Mouse (Mus musculus) heart, embryonic 14.5 days (tissue): ENCODE measurements around the gene Mrvi1. TPM values are rescaled to one million over a fixed set of nuclear protein-coding genes. Genes with fewer than 3 reads are reported as not detected.
A peak's percentile ranks its signal among the peaks of the same experiment; 100 is the strongest.

Experiments
- ATAC-seq: fragments of 200-750 bp; cut with Nextera tagmentation; 2 replicates; pipeline ENCODE4 v1.8.0; 2017; ENCODE audit warnings: low read depth, moderate TSS enrichment; ENCODE audit not compliant: insufficient number of reproducible peaks, insufficient read depth, low FRiP score
- H3K27ac ChIP-seq, 2 experiments: fragments of 200-500 bp in 1 of 2; fragments of 300-500 bp in 1 of 2; sonication (generic) in 1 of 2; replicated peaks in 1 of 2; 2 replicates each; pipeline ENCODE4 v1.5.1; 2012 to 2014; ENCODE audit warnings: low read depth in 2 of 2, low read length in 2 of 2, control low read depth in 1 of 2, mild to moderate bottlenecking in 1 of 2, mixed read lengths in 1 of 2; ENCODE audit not compliant: control insufficient read depth in 1 of 2, insufficient read depth in 1 of 2
- H3K27me3 ChIP-seq: fragments of 300-500 bp; sonication (generic); 2 replicates; pipeline ENCODE4 v1.6.1; 2014; ENCODE audit warnings: mild to moderate bottlenecking, low read length, control low read depth; ENCODE audit not compliant: control insufficient read depth, insufficient read depth
- H3K36me3 ChIP-seq: fragments of 300-500 bp; sonication (generic); 2 replicates; pipeline ENCODE4 v1.6.1; 2014; ENCODE audit warnings: mild to moderate bottlenecking, control low read depth, low read length, mixed read lengths; ENCODE audit not compliant: control insufficient read depth, insufficient read depth
- H3K4me1 ChIP-seq, 2 experiments: fragments of 200-500 bp in 1 of 2; fragments of 300-500 bp in 1 of 2; sonication (generic) in 1 of 2; 2 replicates each; pipeline ENCODE4 v1.6.1; 2012 to 2014; ENCODE audit warnings: low read length in 2 of 2, control low read depth in 1 of 2, mixed read lengths in 1 of 2; ENCODE audit not compliant: control insufficient read depth in 2 of 2, insufficient read depth in 2 of 2
- H3K4me2 ChIP-seq: fragments of 300-500 bp; sonication (generic); 2 replicates; pipeline ENCODE4 v1.6.1; 2014; ENCODE audit warnings: mild to moderate bottlenecking, low read length
- H3K4me3 ChIP-seq, 2 experiments: fragments of 200-500 bp in 1 of 2; fragments of 300-500 bp in 1 of 2; sonication (generic) in 1 of 2; 2 replicates each; pipeline ENCODE4 v1.5.1; 2012 to 2014; ENCODE audit warnings: low read length in 2 of 2, mild to moderate bottlenecking in 2 of 2, control low read depth in 1 of 2, low read depth in 1 of 2, moderate library complexity in 1 of 2; ENCODE audit not compliant: control insufficient read depth in 1 of 2, insufficient read depth in 1 of 2
- H3K9ac ChIP-seq: fragments of 300-500 bp; sonication (generic); 2 replicates; pipeline ENCODE4 v1.6.1; 2014; ENCODE audit warnings: mild to moderate bottlenecking, low read length
- H3K9me3 ChIP-seq: fragments of 300-500 bp; sonication (generic); 2 replicates; pipeline ENCODE4 v1.6.1; 2016; ENCODE audit warnings: low read length, control low read depth; ENCODE audit not compliant: control insufficient read depth
- WGBS: fragments of 180-500 bp; shearing (Covaris S2); extraction: QIAGEN DNeasy Blood & Tissue Kit; methylation state at CpG from one replicate; pipeline ENCODE4 v1.1.7; 2014; 5-methylcytosine and 5-hydroxymethylcytosine counted together
- polyA plus RNA-seq: library from polyadenylated mRNA; unstranded; fragments of >200 nt; fragmentation: Nextera tagmentation; extraction: Ambion mirVana; gene quantifications from 2 replicates; pipeline ENCODE4 v1.2.1, GENCODE M21; 2014

Mrvi1 gene
- polyA plus RNA-seq, 1 experiment from 2014 or later: 6.3 TPM

DNA sequence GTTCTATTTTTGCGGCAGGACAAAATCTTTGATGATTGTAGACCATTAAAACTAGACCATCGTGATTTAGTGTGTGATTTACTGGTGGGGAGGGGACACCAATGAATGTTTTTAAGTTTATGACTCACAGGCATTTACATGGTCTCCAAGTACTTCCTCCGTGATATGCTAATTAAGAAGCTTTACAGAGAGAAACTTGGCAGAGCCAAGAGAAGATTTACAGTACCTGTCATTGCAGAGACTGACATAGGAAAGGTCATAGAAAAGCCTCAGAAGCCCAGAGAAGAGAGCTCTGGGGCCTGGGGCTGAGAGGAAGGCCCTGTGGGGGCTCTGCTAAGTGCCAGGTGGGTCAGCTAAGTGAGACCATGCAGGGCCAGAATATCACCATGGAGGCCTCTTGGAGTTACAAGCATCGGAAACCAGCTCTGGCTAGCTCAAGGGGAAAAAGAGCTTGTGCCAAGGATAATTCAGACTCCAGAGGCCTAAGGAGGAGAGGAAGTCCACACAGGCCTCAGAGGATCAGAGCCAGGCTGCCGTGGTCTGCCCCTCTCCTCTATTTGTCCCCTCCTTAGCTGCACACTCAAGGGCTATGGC is 7.1 kb upstream of the Mrvi1 start:
- no peak overlapping the region for H3K4me2 ChIP-seq

DNA sequence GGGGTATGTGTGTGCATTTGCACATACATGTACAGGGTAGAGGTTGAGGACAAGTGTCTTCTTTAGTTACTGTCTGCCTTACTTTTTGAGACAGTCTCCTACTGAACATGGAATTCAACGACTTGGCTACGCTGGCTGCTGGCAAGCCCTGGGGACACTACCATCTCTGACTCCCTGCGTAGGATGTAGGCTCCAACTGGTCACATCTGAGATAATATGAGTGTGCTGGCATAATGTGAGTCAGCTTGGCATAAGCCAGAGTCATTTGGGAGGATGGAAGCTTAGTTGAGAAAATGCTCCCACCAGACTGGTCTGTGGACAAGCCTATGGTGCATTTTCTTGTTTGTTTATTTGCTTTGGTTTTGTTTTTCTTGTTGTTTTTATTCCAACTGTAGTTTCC is 5.8 kb upstream of the Mrvi1 start:
- no peak overlapping the region for H3K4me3 ChIP-seq
- H3K27ac ChIP-seq: no peak overlapping the region
- WGBS: 84% methylated on average over 3 of the region's 3 CpGs
- no peaks in the 10 kb centered on the region for H3K36me3 ChIP-seq
- H3K9me3 ChIP-seq: no peaks in the 10 kb centered on the region
- ATAC-seq: no peak
- H3K4me1 ChIP-seq: peaks cover 18 to 27% of the 10 kb centered on the region in 2 experiments
- H3K4me2 ChIP-seq: no peak overlapping the region
- H3K27me3 ChIP-seq: no peaks in the 10 kb centered on the region
- no peak overlapping the region for H3K9ac ChIP-seq

More for the DNA sequence above, 7.1 kb upstream of the Mrvi1 start:
- ATAC-seq: no peak
- H3K27me3 ChIP-seq: no peaks in the 10 kb centered on the region
- 58% methylated on average over 5 of the region's 5 CpGs for WGBS
- H3K9ac ChIP-seq: no peak overlapping the region
- no peak overlapping the region for H3K4me3 ChIP-seq
- no peaks in the 10 kb centered on the region for H3K36me3 ChIP-seq
- no peaks in the 10 kb centered on the region for H3K9me3 ChIP-seq
- H3K27ac ChIP-seq: peak overlapping the region; percentile 4 to 51; a peak in 2 of 4 replicates
- peaks cover 18 to 27% of the 10 kb centered on the region in 2 experiments for H3K4me1 ChIP-seq

DNA sequence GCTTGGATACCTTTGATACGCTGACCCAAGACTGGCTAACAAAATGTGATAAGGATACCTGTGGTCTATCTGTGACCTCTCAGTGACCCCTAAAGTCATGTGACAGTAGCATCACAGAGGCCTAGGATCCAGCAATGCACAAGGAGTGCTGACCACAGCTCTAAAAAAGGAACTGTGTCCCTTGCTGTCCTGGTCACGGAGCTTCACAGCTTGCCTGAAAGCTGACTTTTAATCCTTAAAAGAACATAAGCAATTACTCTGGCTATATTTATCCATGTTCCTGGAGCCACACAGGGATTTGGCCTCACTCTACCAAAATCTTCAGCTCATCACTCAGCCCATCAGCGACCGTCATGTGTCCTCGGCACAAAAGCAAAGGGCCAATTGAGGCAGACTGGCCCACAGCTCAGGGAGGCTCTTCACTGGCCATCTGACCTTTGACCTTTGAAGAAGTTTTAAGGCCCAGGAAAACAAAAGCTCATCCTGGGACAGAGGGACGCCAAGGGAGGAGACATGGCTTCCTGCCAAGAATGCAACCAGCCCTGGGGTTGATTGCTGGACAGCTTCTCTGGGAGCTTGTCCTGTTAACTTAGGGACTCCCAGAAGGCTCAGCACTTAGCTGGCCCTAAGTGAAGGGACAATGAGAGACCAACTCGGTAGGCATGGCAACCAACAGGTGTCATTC is 3.5 kb upstream of the Mrvi1 start:
- H3K4me1 ChIP-seq: peaks cover 36 to 44% of the 10 kb centered on the region in 2 experiments

DNA sequence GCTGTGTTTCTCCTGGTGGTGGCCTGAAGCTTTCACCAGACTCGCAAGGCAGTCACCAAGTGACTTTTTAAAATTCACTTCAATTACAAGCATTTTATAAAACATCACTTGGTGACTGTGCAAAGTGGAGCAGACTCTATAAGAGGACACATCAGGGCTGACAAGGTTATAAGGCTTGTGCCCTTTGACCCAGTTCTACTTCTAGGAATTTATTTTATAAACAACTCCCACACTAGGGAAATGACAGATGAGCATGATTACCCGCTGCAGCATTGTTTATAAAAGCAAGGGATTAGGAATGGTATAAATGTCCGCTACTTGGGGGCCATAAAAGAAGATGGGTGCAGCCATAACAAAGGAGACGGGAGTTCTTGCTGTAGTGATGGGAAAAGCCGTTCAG is 1.4 kb upstream of the Mrvi1 start:
- 75% methylated on average over 5 of the region's 5 CpGs for WGBS
- H3K36me3 ChIP-seq: no peaks in the 10 kb centered on the region
- H3K4me2 ChIP-seq: no peak overlapping the region
- H3K9ac ChIP-seq: no peak overlapping the region
- H3K27me3 ChIP-seq: no peaks in the 10 kb centered on the region
- H3K27ac ChIP-seq: no peak overlapping the region
- no peak for ATAC-seq
- no peaks in the 10 kb centered on the region for H3K9me3 ChIP-seq
- H3K4me1 ChIP-seq: peaks cover 27 to 31% of the 10 kb centered on the region in 2 experiments
- no peak overlapping the region for H3K4me3 ChIP-seq

More for the DNA sequence above, 3.5 kb upstream of the Mrvi1 start:
- WGBS: 49% methylated on average over 7 of the region's 7 CpGs
- H3K9ac ChIP-seq: no peak overlapping the region
- H3K27ac ChIP-seq: no peak overlapping the region
- no peak overlapping the region for H3K4me3 ChIP-seq
- no peak for ATAC-seq
- no peaks in the 10 kb centered on the region for H3K36me3 ChIP-seq
- no peaks in the 10 kb centered on the region for H3K9me3 ChIP-seq
- H3K27me3 ChIP-seq: no peaks in the 10 kb centered on the region
- H3K4me2 ChIP-seq: no peak overlapping the region

DNA sequence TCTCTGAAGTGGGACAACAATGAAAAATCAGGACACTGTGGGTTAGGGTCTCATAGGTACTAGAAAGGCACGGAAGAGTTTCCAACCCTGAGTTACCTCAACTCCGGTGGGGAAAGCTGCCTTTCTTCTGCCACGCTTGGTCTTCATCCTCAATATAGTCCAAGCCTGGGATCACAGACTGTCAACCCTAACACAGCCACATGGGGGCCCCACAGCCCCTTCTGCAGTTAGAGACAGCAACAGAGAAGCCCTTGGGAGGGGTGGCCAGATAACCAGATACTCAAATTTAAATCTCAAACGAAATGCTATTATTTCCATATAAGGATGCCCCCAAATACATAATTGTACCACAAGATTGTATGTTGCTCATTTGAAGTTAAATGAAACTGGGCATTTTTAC is 503 bp upstream of the Mrvi1 start:
- H3K9ac ChIP-seq: no peak overlapping the region

DNA sequence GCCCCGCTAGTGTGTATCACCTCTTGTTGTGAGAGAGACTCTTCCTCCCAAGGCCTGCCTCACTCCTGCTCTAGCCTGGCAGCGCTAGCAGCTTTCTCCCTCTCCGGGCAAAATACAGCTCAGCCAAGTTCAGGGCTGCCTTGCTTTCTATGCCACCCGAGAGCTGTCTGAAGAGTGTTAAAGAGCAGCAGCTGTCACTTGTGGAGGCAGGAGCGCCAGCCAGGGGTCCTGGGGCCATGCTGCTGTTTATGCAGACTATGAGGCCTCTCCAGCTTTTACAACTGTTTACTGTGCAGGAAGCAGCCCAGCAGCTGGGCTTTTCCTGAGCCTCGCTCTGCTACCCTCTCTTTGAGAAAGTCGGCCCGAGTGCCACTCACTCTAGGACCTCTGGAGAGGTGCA is 1.2 kb downstream of the Mrvi1 start:
- Histone ChIP-seq H3K4me3 (peak overlapping the region; percentile 8 to 27; a peak in 3 of 4 replicates), H3K27ac (peak overlapping the region; percentile 52 to 71), H3K9me3 (no peaks in the 10 kb centered on the region), H3K27me3 (no peaks in the 10 kb centered on the region), H3K36me3 (no peaks in the 10 kb centered on the region), H3K4me1 (peaks cover 26 to 44% of the 10 kb centered on the region in 2 experiments), H3K9ac (peak overlapping the region; percentile 48), H3K4me2 (peak overlapping the region; percentile 50)
- WGBS: 28% methylated on average over 8 of the region's 8 CpGs
- ATAC-seq: no peak

More for the DNA sequence above, 503 bp upstream of the Mrvi1 start:
- Histone ChIP-seq H3K4me2 (peak overlapping the region; percentile 50), H3K4me1 (peaks cover 27 to 35% of the 10 kb centered on the region in 2 experiments), H3K4me3 (no peak overlapping the region), H3K9me3 (no peaks in the 10 kb centered on the region), H3K36me3 (no peaks in the 10 kb centered on the region), H3K27me3 (no peaks in the 10 kb centered on the region), H3K27ac (peak overlapping the region; percentile 5 to 71; a peak in 2 of 4 replicates)
- WGBS: 36% methylated on average over 4 of the region's 4 CpGs
- ATAC-seq: no peak

DNA sequence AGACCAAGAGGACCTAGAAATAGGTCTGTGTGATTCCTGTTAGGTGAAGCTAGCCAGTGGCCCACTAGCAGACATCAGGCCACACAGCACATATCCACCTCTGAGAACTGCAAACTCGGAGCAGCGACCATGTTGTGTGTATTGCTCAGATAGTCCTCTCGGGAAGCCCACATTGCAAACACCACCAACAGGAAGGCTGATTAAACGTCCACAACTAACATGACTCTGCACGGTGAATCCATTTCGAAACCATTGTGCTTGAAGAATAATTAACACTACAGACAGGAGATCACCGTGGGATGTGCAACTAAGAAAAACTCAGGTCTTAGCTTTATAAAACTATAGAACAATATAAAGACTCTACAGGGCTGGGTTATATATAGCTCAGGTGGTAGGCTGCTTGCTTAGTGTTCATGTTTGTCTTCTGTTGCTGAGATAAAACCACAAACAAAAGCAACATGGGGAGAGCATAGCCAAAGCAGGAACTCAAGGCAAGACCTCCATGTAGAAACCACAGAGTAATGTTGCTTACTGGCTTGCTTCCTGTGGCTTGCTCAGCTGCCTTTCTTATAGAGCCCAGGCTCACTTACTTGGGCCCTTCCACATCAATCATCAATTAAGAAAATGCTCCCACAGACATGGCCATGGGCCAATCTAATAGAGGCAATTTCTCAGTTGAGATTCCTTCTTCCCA is 4.4 kb downstream of the Mrvi1 start:
- Histone ChIP-seq H3K4me1 (peaks cover 20 to 36% of the 10 kb centered on the region in 2 experiments), H3K4me2 (no peak overlapping the region), H3K9me3 (no peaks in the 10 kb centered on the region), H3K36me3 (no peaks in the 10 kb centered on the region), H3K27me3 (no peaks in the 10 kb centered on the region), H3K27ac (no peak overlapping the region), H3K9ac (no peak overlapping the region), H3K4me3 (no peak overlapping the region)
- 82% methylated on average over 7 of the region's 7 CpGs for WGBS
- ATAC-seq: no peak
